8 mouse cellular contexts compared by ENCODE assay signal in genomic region chr4:15562853-15563450, GRCm38 (mm10).
DNase-seq lines count a peak whose midpoint lies in the region; ATAC-seq and TF ChIP-seq lines count a peak whose summit lies in the region.

No protein-coding gene starts in this region.

- H3K4me1 ChIP-seq in liver, postnatal 0 days (ENCODE audit: insufficient read depth): no peaks in the 10 kb centered on the region
- no peaks in the 10 kb centered on the region for H3K4me1 ChIP-seq in liver, embryonic 11.5 days (replicated peaks; ENCODE audit: control insufficient read depth, insufficient read depth, low read length)
- peaks cover 5% of the 10 kb centered on the region; the same call in 1 of the 2 replicates for H3K4me1 ChIP-seq in forebrain, embryonic 10.5 days
- H3K4me1 ChIP-seq in neural tube, embryonic 13.5 days (replicated peaks): no peaks in the 10 kb centered on the region

- TF ChIP-seq EP300 in liver, postnatal 0 days (IDR thresholded peaks at IDR 0.05; ENCODE audit: low read depth): no peak

- TF ChIP-seq CTCF in liver, postnatal 0 days (IDR thresholded peaks at IDR 0.05; ENCODE audit: low read depth): peak; percentile 60

- no peaks in the 10 kb centered on the region for H3K9me3 ChIP-seq in liver, postnatal 0 days (ENCODE audit: low read length)
- H3K9me3 ChIP-seq in liver, embryonic 11.5 days (ENCODE audit: control insufficient read depth, low read length): no peaks in the 10 kb centered on the region
- no peaks in the 10 kb centered on the region for H3K9me3 ChIP-seq in forebrain, embryonic 10.5 days
- no peaks in the 10 kb centered on the region for H3K9me3 ChIP-seq in neural tube, embryonic 13.5 days

- peak; percentile 13 for DNase-seq in adrenal gland, postnatal 10 days
- DNase-seq in adrenal gland, adult 8-10 months: no peak
- peak; percentile 15 for DNase-seq in liver, postnatal 0 days
- no peak for DNase-seq in liver, embryonic 11.5 days (ENCODE audit: low spot score)
- peak; percentile 14 for DNase-seq in forebrain, embryonic 10.5 days (ENCODE audit: extremely low spot score, low spot score)
- DNase-seq in left cerebral cortex, postnatal 10 days (ENCODE audit: extremely low spot score in 1 of 2, low spot score in 2 of 2): no peak

- intact Hi-C loops in left cerebral cortex, postnatal 10 days (cut with DNase I): no loop called here

- H3K36me3 ChIP-seq in liver, postnatal 0 days (replicated peaks; ENCODE audit: insufficient read depth, low read length): no peaks in the 10 kb centered on the region
- H3K36me3 ChIP-seq in liver, embryonic 11.5 days (ENCODE audit: control insufficient read depth, insufficient read depth, low read length): no peaks in the 10 kb centered on the region
- no peaks in the 10 kb centered on the region for H3K36me3 ChIP-seq in forebrain, embryonic 10.5 days (replicated peaks)
- no peaks in the 10 kb centered on the region for H3K36me3 ChIP-seq in neural tube, embryonic 13.5 days

- H3K27ac ChIP-seq in liver, postnatal 0 days (ENCODE audit: low read depth): no peak overlapping the region
- H3K27ac ChIP-seq in liver, embryonic 11.5 days (ENCODE audit: low read depth, low read length): no peak overlapping the region
- H3K27ac ChIP-seq in forebrain, embryonic 10.5 days: no peak overlapping the region
- H3K27ac ChIP-seq in neural tube, embryonic 13.5 days (replicated peaks): no peak overlapping the region

- ATAC-seq in liver, postnatal 0 days: no peak
- no peak for ATAC-seq in liver, embryonic 11.5 days (replicated peaks; ENCODE audit: low FRiP score)
- 0 out of 2 replicates have a peak, but pooled peaks have one; percentile 53 for ATAC-seq in neural tube, embryonic 13.5 days (ENCODE audit: low read depth)
- ATAC-seq in erythroid progenitor cell, adult 5-6 weeks (replicated peaks; ENCODE audit: low FRiP score, poor library complexity, severe bottlenecking): no peak

- H3K9ac ChIP-seq in liver, postnatal 0 days (replicated peaks): no peak overlapping the region
- no peak overlapping the region for H3K9ac ChIP-seq in liver, embryonic 11.5 days (ENCODE audit: low read depth, low read length)
- no peak overlapping the region for H3K9ac ChIP-seq in neural tube, embryonic 13.5 days

- H3K27me3 ChIP-seq in liver, postnatal 0 days (ENCODE audit: insufficient read depth, low read length): no peaks in the 10 kb centered on the region
- no peaks in the 10 kb centered on the region for H3K27me3 ChIP-seq in liver, embryonic 11.5 days (replicated peaks; ENCODE audit: control insufficient read depth, insufficient read depth, low read length)
- no peaks in the 10 kb centered on the region for H3K27me3 ChIP-seq in forebrain, embryonic 10.5 days (ENCODE audit: poor library complexity, severe bottlenecking)
- no peaks in the 10 kb centered on the region for H3K27me3 ChIP-seq in neural tube, embryonic 13.5 days

- no peak overlapping the region for H3K4me3 ChIP-seq in liver, postnatal 0 days (ENCODE audit: low read depth, low read length)
- H3K4me3 ChIP-seq in liver, embryonic 11.5 days (ENCODE audit: low read depth, low read length): no peak overlapping the region
- no peak overlapping the region for H3K4me3 ChIP-seq in forebrain, embryonic 10.5 days
- no peak overlapping the region for H3K4me3 ChIP-seq in neural tube, embryonic 13.5 days

- no peak overlapping the region for H3K4me2 ChIP-seq in liver, postnatal 0 days (ENCODE audit: low read depth, low read length)
- H3K4me2 ChIP-seq in liver, embryonic 11.5 days: no peak overlapping the region
- no peak overlapping the region for H3K4me2 ChIP-seq in neural tube, embryonic 13.5 days

- WGBS in liver, postnatal 0 days (ENCODE audit: insufficient replicate concordance): 43% methylated on average over 3 of the region's 3 CpGs
- 44% methylated on average over 3 of the region's 3 CpGs for whole genome bisulfite sequencing in liver, embryonic 11.5 days
- 10% methylated on average over 3 of the region's 3 CpGs for WGBS in forebrain, embryonic 10.5 days
- 9% methylated on average over 3 of the region's 3 CpGs for WGBS in neural tube, embryonic 13.5 days

Comparison
In these comparisons a context has a peak if more than half of its experiments do, and no peak if none do; other contexts are left out.
1. DNase-seq: peak in adrenal gland, postnatal 10 days (single experiment), liver, postnatal 0 days (single experiment) and forebrain, embryonic 10.5 days (single experiment); none in adrenal gland, adult 8-10 months (single experiment), liver, embryonic 11.5 days (single experiment) and left cerebral cortex, postnatal 10 days (0 of 2).